Mouse (Mus musculus): ENCODE results near the gene Crisp4.

Gene Crisp4

DNA sequence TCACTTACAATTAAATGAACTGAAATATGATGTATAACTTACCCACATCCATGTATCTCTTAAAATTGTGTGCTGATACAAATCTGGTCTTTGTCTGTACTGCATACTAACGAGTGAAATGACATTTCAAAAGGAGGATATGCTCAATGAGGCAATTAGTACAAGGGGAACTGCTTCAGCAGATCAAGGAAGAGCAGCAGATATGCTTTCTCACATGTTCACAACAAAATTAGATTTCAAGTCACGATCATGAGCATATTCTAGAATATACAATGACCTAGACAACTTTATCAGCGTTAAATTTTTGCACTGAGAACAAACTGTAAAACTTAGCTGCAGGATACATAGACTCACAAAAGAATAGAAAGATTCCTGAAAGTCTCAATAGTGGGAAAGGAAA lies at the start of gene Crisp4:
Gene Crisp4, minus strand, starts transcription at position 101 of the 400 bp plus-strand sequence.
- DNase-seq (ENCODE audit: low read depth, low spot score) = no peak

DNA sequence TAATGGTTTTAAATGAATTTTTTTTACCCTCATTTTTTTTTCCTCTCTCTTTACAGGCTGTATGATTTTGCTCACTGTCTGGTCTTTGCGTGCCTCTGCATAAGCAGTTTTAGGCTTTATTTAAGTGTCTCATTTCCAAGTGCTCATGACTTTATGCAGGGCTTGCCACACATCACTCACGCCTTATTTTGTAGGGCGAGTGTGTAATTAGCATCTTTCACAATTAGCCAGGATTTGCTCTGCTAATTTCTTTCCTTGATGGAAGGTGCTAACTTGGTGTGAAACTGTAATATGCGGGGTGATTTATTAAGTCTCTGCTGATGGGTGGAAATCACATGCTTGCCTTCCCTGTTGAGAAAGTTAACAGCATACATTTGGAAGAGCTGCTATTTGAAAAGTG lies 46.0 kb upstream of the Crisp4 start:
- DNase-seq (ENCODE audit: low read depth, low spot score) = no peak

DNA sequence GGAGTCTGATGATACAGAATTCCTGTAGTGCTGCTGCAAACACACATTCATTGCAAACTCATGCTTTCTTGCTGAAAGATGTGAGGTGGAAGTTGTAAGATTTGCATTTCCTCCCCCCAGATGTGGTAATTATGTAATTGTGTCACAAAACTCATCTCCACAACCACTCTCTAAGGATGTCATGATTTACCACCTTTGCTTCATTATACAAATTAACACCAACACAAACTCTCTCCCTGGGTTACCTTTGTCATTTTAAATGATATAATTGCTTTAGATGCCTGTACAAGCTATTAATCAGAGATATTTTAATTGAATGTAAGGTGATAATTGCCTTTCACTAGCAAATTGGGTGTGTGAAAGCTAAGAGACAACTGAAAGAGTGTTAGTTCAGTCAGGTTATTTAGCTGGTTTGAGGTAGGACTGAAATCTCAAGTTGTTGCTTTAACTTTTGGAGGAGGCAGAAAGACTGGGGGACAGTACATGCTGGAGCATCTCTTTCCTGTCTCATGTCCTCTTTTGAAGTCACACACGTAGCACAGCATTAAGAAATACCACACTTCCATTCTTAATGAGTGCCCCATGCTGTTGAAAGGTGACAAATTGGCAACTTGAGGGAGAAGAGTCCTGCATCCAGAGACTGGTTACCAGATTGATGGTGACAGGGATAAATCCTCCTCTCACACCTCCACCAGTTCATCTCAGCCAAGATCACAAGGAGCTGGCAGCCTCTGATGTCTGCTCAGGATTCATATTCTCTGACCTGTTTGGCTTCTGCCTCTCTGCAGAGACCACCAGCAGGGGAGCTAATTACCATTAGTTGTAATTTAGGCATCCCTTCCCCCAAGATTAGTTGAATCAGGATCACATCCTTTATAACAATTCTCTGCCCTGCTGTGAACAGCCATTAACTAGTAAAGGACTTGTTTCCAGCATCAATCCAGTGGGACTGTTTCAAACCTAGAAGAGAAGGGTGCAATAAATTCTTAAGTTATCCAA lies 45.3 kb upstream of the Crisp4 start:
- DNase-seq (ENCODE audit: low read depth, low spot score) = no peak

DNA sequence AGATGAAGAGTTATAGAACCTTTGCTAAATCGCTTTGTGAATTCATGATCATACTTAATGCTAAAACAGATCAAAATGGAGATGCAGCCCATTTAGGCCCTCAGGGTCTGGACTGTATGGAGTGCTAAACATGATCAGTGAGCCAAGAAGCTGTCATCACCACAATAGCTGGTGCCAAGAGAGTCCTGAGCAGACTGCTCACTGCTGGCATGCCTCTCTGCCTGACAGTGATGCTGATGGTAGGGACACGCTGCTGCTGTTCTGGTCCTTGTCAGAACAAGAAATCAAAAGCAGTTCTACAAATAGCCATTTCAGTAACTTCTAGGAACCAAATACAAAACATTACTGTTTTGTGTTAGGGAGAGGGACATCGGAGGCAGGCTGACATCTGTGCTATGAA lies 35.5 kb upstream of the Crisp4 start:
- peak; percentile 17 for DNase-seq (ENCODE audit: low read depth, low spot score)

DNA sequence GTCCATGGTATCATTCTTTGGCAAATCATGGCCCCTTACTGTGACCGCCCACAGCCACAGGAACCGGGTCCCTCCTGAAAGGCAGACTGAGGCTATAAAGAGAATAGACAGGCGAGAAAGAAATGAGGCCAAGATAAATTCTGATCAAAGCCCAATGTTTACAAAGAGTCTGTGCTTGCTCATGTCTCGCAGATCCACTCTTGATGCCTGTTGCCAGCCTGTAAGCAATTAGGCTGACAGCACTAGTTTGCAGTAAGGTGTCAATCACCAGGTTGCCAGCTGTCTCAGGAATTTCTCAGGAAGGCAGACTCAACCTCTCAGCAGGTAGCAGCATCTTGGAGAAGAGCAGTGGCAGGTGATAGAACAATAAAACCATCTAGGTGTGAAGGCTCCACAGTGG lies 24.9 kb upstream of the Crisp4 start:
- no peak for DNase-seq (ENCODE audit: low read depth, low spot score)

DNA sequence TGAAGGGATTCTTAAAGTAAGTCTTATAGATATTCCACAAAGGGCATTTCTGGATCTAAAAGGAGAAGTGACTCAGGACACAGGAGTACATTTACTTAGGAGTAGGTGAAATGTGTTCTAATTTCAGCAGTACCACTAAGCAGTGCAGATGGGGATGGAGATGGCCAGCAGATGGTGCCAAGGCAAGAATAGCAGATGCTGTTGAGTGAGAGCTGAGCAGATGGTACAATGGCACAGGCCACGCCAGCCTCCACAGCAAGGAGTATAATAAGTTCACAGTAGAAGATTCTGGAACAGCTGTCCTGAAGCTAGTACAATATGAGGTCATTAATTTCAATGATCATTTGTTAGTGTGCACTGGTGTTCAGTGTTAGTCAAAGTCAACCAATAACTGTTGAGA lies 22.6 kb upstream of the Crisp4 start:
- peak; percentile 75 for DNase-seq (ENCODE audit: low read depth, low spot score)

DNA sequence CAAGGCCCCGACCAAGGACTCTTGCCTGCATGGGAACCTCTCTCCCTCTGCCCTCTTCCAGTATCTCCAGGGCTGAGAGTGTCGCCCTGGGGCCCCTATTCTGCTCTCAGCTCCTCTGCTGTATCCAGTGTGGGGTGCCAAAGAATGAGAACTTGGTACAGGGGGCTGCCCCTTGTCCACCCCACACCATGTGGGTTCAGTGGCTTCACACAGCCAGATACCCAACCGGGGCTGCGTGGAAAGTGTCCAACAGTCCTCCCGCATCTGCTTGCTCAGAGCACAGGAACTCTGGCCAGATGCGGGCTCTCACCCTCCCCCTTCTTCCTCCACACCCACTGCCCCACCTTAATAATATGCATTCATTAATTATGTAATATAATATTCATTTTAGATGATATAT lies 13.4 kb upstream of the Crisp4 start:
- no peak for DNase-seq (ENCODE audit: low read depth, low spot score)

DNA sequence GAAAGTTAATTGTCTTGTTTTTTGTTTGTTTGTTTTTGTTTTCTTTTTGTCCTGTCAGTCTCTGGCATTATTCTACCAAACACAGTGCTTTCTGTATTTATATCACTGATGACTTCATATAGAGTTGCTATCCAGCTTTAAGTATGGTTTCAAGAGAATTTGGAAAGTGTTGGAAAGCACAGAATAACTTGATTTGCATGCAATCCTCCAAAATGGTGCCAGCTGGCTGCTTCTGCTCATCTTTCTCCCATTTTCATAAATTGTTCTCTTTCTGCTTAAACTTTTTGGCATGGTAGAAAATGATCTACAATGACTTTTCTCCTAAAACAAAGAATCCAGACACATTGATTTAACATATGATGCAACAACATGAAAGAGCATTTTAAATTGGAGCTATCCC lies 2.5 kb upstream of the Crisp4 start:
- DNase-seq (ENCODE audit: low read depth, low spot score) = peak; percentile 63

DNA sequence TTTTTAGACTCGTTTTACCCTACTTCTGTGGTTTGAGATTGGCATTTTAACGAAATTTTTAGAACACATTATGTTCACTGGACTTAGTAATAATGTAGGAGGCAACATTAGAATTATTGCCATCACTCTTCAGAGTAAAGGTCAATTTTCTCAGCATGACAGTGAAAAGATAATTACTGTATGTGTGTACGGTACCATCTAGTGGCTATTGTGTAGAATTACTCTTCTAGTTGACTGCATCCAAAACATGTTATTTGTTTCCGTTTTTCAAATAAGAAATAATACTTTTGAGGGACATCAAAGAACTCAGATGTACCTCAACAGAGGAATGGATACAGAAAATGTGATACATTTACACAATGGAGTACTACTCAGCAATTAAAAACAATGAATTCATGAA lies 14.0 kb downstream of the Crisp4 start:
- no peak for DNase-seq (ENCODE audit: low read depth, low spot score)

DNA sequence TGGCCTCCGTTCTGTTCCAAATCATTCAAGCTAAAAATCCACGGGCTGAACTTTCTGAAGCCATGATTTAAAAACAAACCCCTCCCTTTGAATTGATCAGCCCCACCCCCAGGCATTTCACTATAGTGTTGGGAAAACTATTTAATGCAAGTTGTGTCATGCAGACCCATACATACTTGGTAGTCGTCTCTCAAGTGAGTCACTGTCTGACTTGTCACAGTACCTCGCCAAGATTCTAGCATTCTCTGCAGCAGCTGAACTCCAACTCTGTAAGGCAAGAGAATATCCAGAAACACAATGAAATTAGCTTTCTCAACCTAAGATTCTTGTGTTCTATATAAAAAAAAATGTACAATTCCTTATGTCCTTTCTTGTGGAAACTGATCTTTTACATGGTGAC lies 15.7 kb downstream of the Crisp4 start:
- DNase-seq (ENCODE audit: low read depth, low spot score) = no peak

DNA sequence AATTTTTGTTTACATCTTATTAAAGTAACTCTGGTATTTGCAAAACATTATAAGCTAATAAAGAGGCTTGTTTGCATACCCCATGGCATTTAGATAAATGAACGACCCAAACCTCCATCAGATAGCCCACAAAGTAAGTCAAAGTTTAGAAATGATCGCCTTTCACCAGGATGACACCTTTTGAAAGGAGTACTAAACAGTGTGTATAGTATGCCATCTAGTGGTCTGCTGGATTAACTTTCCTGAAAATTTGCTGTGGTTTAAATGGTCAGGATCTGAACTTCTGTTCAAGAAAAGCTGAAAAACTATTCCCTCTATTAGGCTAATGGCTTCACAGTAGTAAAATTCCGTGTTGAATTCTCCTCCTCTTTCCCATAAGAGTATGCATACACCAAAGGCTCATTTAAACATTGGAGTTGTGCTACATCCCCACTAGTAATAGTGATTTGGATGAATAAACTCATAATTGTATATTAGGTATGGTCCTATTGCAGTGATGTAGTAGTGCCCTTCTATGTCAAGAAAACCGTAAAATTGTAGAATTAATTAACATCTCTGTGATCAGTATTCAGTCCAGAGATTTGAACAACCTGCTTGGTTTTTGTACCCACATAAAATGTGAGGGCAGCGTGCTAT lies 38.9 kb downstream of the Crisp4 start:
- peak; percentile 32 for DNase-seq (ENCODE audit: low read depth, low spot score)

DNA sequence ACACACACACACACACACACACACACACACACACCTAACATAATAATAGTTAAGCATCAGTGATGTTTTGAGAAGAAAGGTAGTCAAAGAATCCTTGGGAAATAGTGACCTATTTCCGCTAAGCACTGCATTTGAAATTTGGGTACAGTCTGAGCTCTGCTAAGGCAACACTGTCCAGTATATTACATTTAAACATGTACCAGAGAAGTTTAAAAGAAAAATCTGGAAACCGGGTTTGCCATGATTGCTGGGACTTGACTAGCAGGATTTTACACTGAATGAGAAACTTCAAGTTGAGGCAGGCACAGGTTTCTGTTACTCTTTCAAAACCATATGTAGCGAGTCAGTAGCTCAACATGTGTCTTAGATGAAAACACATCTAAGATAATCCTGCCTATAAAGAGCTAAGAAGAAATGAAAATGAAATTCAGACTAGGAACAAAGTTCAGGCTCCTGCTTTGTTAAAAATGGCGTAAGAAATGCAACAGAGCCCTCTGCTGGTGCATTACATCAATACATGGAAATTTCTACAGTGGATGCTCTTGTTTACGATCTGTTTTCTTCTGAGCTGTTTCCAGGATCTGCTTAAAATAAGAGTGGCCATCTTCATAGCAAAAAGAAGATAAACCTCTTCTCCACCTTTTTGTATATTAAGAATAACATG lies 39.7 kb downstream of the Crisp4 start:
- DNase-seq (ENCODE audit: low read depth, low spot score) = peak; percentile 28

DNA sequence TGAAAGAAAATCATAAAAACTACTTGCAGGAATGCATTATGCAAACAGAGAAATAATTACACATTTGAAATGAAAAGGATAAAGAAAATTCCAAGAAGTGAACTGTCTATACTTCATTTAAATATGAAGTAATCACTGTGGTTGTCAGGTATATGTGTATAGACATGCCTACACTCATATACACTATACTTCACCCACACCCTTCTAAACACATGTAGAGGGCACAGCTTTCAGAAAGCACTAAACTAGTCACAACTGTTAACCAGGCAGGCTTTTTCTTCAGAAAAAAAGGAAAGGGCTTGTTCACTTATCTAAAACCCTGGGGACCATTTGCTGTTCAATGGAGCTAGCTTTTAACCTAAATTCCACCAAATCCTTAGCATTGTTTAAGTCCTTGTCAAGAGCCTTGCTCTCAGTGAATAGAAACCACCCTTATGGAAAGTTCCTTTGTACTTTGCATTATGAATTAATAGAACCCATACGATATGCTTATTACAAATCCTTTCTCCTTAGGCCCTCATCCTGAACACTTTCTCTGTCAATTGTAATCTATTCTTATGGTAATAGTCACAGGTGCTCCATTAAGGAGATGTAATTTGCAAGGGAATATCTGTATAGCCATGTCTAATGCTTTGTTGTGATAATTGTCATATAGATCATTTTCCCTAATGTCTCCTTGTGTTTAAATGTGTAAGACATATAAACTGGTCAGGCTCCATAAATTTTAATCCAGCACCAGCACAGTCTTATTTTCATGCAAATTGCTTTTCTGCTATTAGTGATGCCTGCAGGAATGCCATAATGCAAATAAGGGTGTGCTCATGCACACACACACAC lies 40.5 kb downstream of the Crisp4 start:
- DNase-seq (ENCODE audit: low read depth, low spot score) = no peak

Data from telencephalon, adult 2 months (tissue).